Mouse (Mus musculus) heart, embryonic 11.5 days (tissue): ENCODE measurements at regions not wholly inside any gene's neighbourhood (a gene's known extent, or its start where the extent isn't known, plus 50 kb on each side); places are given as distances from the start of the nearest gene placed in this dataset.

Source experiments
- ATAC-seq: fragments of 200-750 bp; cut with Nextera tagmentation; replicated peaks from 2 replicates; pipeline ENCODE4 v1.8.0; 2017; ENCODE audit warnings: moderate library complexity; ENCODE audit not compliant: insufficient number of reproducible peaks, low FRiP score, low TSS enrichment
- H3K27ac ChIP-seq: fragments of 300-500 bp; sonication (generic); 2 replicates; pipeline ENCODE4 v1.5.1; 2014; ENCODE audit warnings: mild to moderate bottlenecking, low read depth, low read length
- H3K27me3 ChIP-seq: fragments of 300-500 bp; sonication (generic); 2 replicates; pipeline ENCODE4 v1.6.1; 2014; ENCODE audit warnings: mild to moderate bottlenecking, low read length, mixed read lengths; ENCODE audit not compliant: control insufficient read depth, insufficient read depth
- H3K36me3 ChIP-seq: fragments of 300-500 bp; sonication (generic); 2 replicates; pipeline ENCODE4 v1.6.1; 2014; ENCODE audit warnings: mild to moderate bottlenecking, low read length, moderate library complexity, mixed read lengths; ENCODE audit not compliant: control insufficient read depth, insufficient read depth
- H3K4me1 ChIP-seq: fragments of 300-500 bp; sonication (generic); 2 replicates; pipeline ENCODE4 v1.6.1; 2014; ENCODE audit warnings: low read length; ENCODE audit not compliant: control insufficient read depth, insufficient read depth
- H3K4me2 ChIP-seq: fragments of 300-500 bp; sonication (generic); 2 replicates; pipeline ENCODE4 v1.6.1; 2014; ENCODE audit warnings: mild to moderate bottlenecking, moderate library complexity
- H3K4me3 ChIP-seq: fragments of 300-500 bp; sonication (generic); 2 replicates; pipeline ENCODE4 v1.5.1; 2014; ENCODE audit warnings: low read depth, low read length
- H3K9ac ChIP-seq: fragments of 300-500 bp; sonication (generic); 2 replicates; pipeline ENCODE4 v1.6.1; 2014; ENCODE audit warnings: mild to moderate bottlenecking, low read depth, low read length, moderate library complexity
- H3K9me3 ChIP-seq: fragments of 300-500 bp; sonication (generic); replicated peaks from 2 replicates; pipeline ENCODE4 v1.6.1; 2016; ENCODE audit warnings: low read length; ENCODE audit not compliant: control insufficient read depth
- WGBS: fragments of 180-500 bp; shearing (Covaris S2); extraction: QIAGEN DNeasy Blood & Tissue Kit; methylation state at CpG from one replicate; pipeline ENCODE4 v1.1.7; 2014; ENCODE audit not compliant: insufficient replicate concordance; 5-methylcytosine and 5-hydroxymethylcytosine counted together

- no peak for ATAC-seq
- Histone ChIP-seq H3K4me2 (no peak overlapping the region), H3K4me1 (no peaks in the 10 kb centered on the region), H3K4me3 (no peak overlapping the region), H3K9me3 (no peaks in the 10 kb centered on the region), H3K27ac (no peak overlapping the region), H3K9ac (no peak overlapping the region), H3K36me3 (no peaks in the 10 kb centered on the region), H3K27me3 (no peaks in the 10 kb centered on the region)
- WGBS, result 84% methylated on average over 4 of the region's 4 CpGs
These were observed 71.5 kb upstream of the Sipa1l1 start for GRCm38 (mm10) chr12:82097620-82098019.

- Histone ChIP-seq H3K4me1 (peaks cover 19% of the 10 kb centered on the region), H3K27me3 (no peaks in the 10 kb centered on the region), H3K36me3 (no peaks in the 10 kb centered on the region), H3K9me3 (peaks cover 3% of the 10 kb centered on the region; the same call in 1 of the 2 replicates), H3K27ac (0 out of 2 replicates have a peak overlapping the region, but pooled peaks have one; percentile 4), H3K9ac (no peak overlapping the region), H3K4me3 (no peak overlapping the region), H3K4me2 (no peak overlapping the region)
- no peak for ATAC-seq
- 46% methylated on average over 10 of the region's 10 CpGs for WGBS
These were observed 64.9 kb upstream of the Sipa1l1 start for GRCm38 (mm10) chr12:82104211-82104610.

GRCm38 (mm10) chr12:82105184-82106031 lies 63.7 kb upstream of the Sipa1l1 start:
- no peak for ATAC-seq

GRCm38 (mm10) chr12:82115766-82116165 lies 53.4 kb upstream of the Sipa1l1 start:
- no peak for ATAC-seq
- peaks cover 14% of the 10 kb centered on the region for H3K4me1 ChIP-seq

More at GRCm38 (mm10) chr12:82105184-82106031, 63.7 kb upstream of the Sipa1l1 start:
- no peak overlapping the region for H3K4me2 ChIP-seq
- H3K36me3 ChIP-seq, result no peaks in the 10 kb centered on the region
- no peaks in the 10 kb centered on the region for H3K27me3 ChIP-seq
- WGBS, result 57% methylated on average over 17 of the region's 17 CpGs
- peak overlapping the region; percentile 43; the same call in 1 of the 2 replicates for H3K27ac ChIP-seq
- H3K4me3 ChIP-seq, result no peak overlapping the region
- H3K9ac ChIP-seq, result no peak overlapping the region
- H3K4me1 ChIP-seq, result peaks cover 19% of the 10 kb centered on the region
- H3K9me3 ChIP-seq, result peaks cover 3% of the 10 kb centered on the region; the same call in 1 of the 2 replicates

More at GRCm38 (mm10) chr12:82115766-82116165, 53.4 kb upstream of the Sipa1l1 start:
- no peak overlapping the region for H3K9ac ChIP-seq
- no peaks in the 10 kb centered on the region for H3K9me3 ChIP-seq
- no peak overlapping the region for H3K4me3 ChIP-seq
- no peaks in the 10 kb centered on the region for H3K27me3 ChIP-seq
- 58% methylated on average over 7 of the region's 7 CpGs for WGBS
- no peak overlapping the region for H3K4me2 ChIP-seq
- H3K27ac ChIP-seq, result no peak overlapping the region
- H3K36me3 ChIP-seq, result no peaks in the 10 kb centered on the region
